Mouse (Mus musculus): Measurements from ENCODE around the gene Ablim1.
A peak's percentile ranks its signal among the peaks of the same experiment; 100 is the strongest.

Gene Ablim1

GRCm38 (mm10) chr19:57013271-57013677 is 301.4 kb downstream of the Ablim1 start:
- DNase-seq (ENCODE audit: low read depth, low spot score) = no peak

GRCm38 (mm10) chr19:57012068-57012467 is 302.7 kb downstream of the Ablim1 start:
- no peak for DNase-seq (ENCODE audit: low read depth, low spot score)

GRCm38 (mm10) chr19:57010064-57010463 is 304.7 kb downstream of the Ablim1 start:
- DNase-seq (ENCODE audit: low read depth, low spot score) = no peak

GRCm38 (mm10) chr19:57009653-57010052 is 305.1 kb downstream of the Ablim1 start:
- DNase-seq (ENCODE audit: low read depth, low spot score) = no peak

- peak; percentile 24 for DNase-seq (ENCODE audit: low read depth, low spot score)
Observed at GRCm38 (mm10) chr19:57007781-57008710, 306.7 kb downstream of the Ablim1 start, which contains the start of gene Afap1l2. Gene Afap1l2 (minus strand): TSS chr19:57008228.

GRCm38 (mm10) chr19:57007291-57007690 is 307.4 kb downstream of the Ablim1 start:
- DNase-seq (ENCODE audit: low read depth, low spot score) = no peak

GRCm38 (mm10) chr19:57006841-57007240 is 307.9 kb downstream of the Ablim1 start:
- DNase-seq (ENCODE audit: low read depth, low spot score) = no peak

- DNase-seq (ENCODE audit: low read depth, low spot score) = no peak
Observed at GRCm38 (mm10) chr19:57005062-57005461, 309.7 kb downstream of the Ablim1 start.

GRCm38 (mm10) chr19:57003460-57003810 is 311.3 kb downstream of the Ablim1 start:
- DNase-seq (ENCODE audit: low read depth, low spot score) = no peak

GRCm38 (mm10) chr19:57002741-57003459 is 311.8 kb downstream of the Ablim1 start:
- DNase-seq (ENCODE audit: low read depth, low spot score) = no peak

GRCm38 (mm10) chr19:57001926-57002325 is 312.8 kb downstream of the Ablim1 start:
- DNase-seq (ENCODE audit: low read depth, low spot score) = no peak

GRCm38 (mm10) chr19:57000592-57000991 is 314.1 kb downstream of the Ablim1 start:
- no peak for DNase-seq (ENCODE audit: low read depth, low spot score)

GRCm38 (mm10) chr19:56999781-57000180 is 314.9 kb downstream of the Ablim1 start:
- no peak for DNase-seq (ENCODE audit: low read depth, low spot score)

- DNase-seq (ENCODE audit: low read depth, low spot score) = no peak
Observed at GRCm38 (mm10) chr19:56998910-56999309, 315.8 kb downstream of the Ablim1 start.

- DNase-seq (ENCODE audit: low read depth, low spot score) = no peak
Observed at GRCm38 (mm10) chr19:56998331-56998730, 316.4 kb downstream of the Ablim1 start.

- DNase-seq (ENCODE audit: low read depth, low spot score) = no peak
Observed at GRCm38 (mm10) chr19:56997164-56997599, 317.5 kb downstream of the Ablim1 start.

GRCm38 (mm10) chr19:56995441-56995840 is 319.3 kb downstream of the Ablim1 start:
- DNase-seq (ENCODE audit: low read depth, low spot score) = no peak

GRCm38 (mm10) chr19:56994653-56995052 is 320.1 kb downstream of the Ablim1 start:
- no peak for DNase-seq (ENCODE audit: low read depth, low spot score)

GRCm38 (mm10) chr19:56993763-56994162 is 321.0 kb downstream of the Ablim1 start:
- no peak for DNase-seq (ENCODE audit: low read depth, low spot score)

- no peak for DNase-seq (ENCODE audit: low read depth, low spot score)
Observed at GRCm38 (mm10) chr19:56992978-56993545, 321.7 kb downstream of the Ablim1 start.

- DNase-seq (ENCODE audit: low read depth, low spot score) = no peak
Observed at GRCm38 (mm10) chr19:56990367-56991111, 324.2 kb downstream of the Ablim1 start.
